Comparison of ENCODE assay signal across 12 mouse cellular contexts in genomic region chr7:78026992-78027615, GRCm38 (mm10).
A peak's percentile ranks its signal among the peaks of the same experiment; 100 is the strongest.
DNase-seq lines count a peak whose midpoint lies in the region; ATAC-seq and TF ChIP-seq lines count a peak whose summit lies in the region.
"Had no signal": no experiment of that assay in that cellular context is flagged by ENCODE, and none has a peak within 500 bp of the region (broad histone marks: within the 10 kb centered on the region; RNA-seq: fewer than 3 reads in every experiment).

No protein-coding gene starts in this region.

- no peaks in the 10 kb centered on the region for H3K27me3 ChIP-seq in kidney, postnatal 0 days (ENCODE audit: insufficient read depth, low read length)
- H3K27me3 ChIP-seq in kidney, adult 2 months (replicated peaks; ENCODE audit: control insufficient read depth, insufficient read depth, low read length): no peaks in the 10 kb centered on the region; the same call in 1 of the 2 replicates
- no peaks in the 10 kb centered on the region for H3K27me3 ChIP-seq in embryonic facial prominence, embryonic 11.5 days (ENCODE audit: control insufficient read depth, insufficient read depth, low read length)
- no peaks in the 10 kb centered on the region for H3K27me3 ChIP-seq in heart, adult 2 months (ENCODE audit: control insufficient read depth, insufficient read depth, low read length)
- H3K27me3 ChIP-seq: CH12.LX; embryonic facial prominence, embryonic 13.5 days; megakaryocyte, embryonic 14.5 days had no signal

- H3K9me3 ChIP-seq in kidney, postnatal 0 days (replicated peaks; ENCODE audit: low read length): no peaks in the 10 kb centered on the region
- no peaks in the 10 kb centered on the region for H3K9me3 ChIP-seq in embryonic facial prominence, embryonic 11.5 days (replicated peaks; ENCODE audit: control insufficient read depth, low read length)
- H3K9me3 ChIP-seq: embryonic facial prominence, embryonic 13.5 days; megakaryocyte, embryonic 14.5 days had no signal

- H3K79me2 ChIP-seq in heart, adult 2 months (replicated peaks; ENCODE audit: control insufficient read depth, insufficient read depth, low read length): no peaks in the 10 kb centered on the region

- H3K4me1 ChIP-seq in kidney, postnatal 0 days (replicated peaks; ENCODE audit: insufficient read depth, low read length): no peaks in the 10 kb centered on the region
- no peaks in the 10 kb centered on the region for H3K4me1 ChIP-seq in kidney, adult 2 months (ENCODE audit: control insufficient read depth, insufficient read depth, low read length)
- H3K4me1 ChIP-seq in embryonic facial prominence, embryonic 11.5 days (ENCODE audit: control insufficient read depth, insufficient read depth, low read length): no peaks in the 10 kb centered on the region
- H3K4me1 ChIP-seq in heart, adult 2 months (ENCODE audit: control insufficient read depth, insufficient read depth, low read length): no peaks in the 10 kb centered on the region
- H3K4me1 ChIP-seq: embryonic facial prominence, embryonic 13.5 days; megakaryocyte, embryonic 14.5 days had no signal

- no peak for ATAC-seq in kidney, postnatal 0 days (replicated peaks; ENCODE audit: low FRiP score, low read depth)
- ATAC-seq in embryonic facial prominence, embryonic 11.5 days (replicated peaks; ENCODE audit: insufficient number of reproducible peaks, low FRiP score, low TSS enrichment, low read depth): no peak

- H3K4me2 ChIP-seq in kidney, postnatal 0 days (ENCODE audit: low read length): no peak overlapping the region
- no peak overlapping the region for H3K4me2 ChIP-seq in embryonic facial prominence, embryonic 11.5 days (ENCODE audit: low read depth, low read length)
- H3K4me2 ChIP-seq: embryonic facial prominence, embryonic 13.5 days had no signal

- intact Hi-C loops in heart, adult 2 months (cut with DNase I): no loop called here

- H3K27ac ChIP-seq in kidney, postnatal 0 days: no peak overlapping the region
- no peak overlapping the region for H3K27ac ChIP-seq in kidney, adult 2 months (ENCODE audit: insufficient read depth, low read depth, low read length)
- no peak overlapping the region for H3K27ac ChIP-seq in embryonic facial prominence, embryonic 11.5 days (replicated peaks; ENCODE audit: low read depth, low read length)
- no peak overlapping the region for H3K27ac ChIP-seq in heart, adult 2 months
- H3K27ac ChIP-seq: embryonic facial prominence, embryonic 13.5 days had no signal

- H3K9ac ChIP-seq in kidney, postnatal 0 days (ENCODE audit: low read depth, low read length): no peak overlapping the region
- no peak overlapping the region for H3K9ac ChIP-seq in embryonic facial prominence, embryonic 11.5 days (replicated peaks; ENCODE audit: low read length)
- H3K9ac ChIP-seq in heart, adult 2 months (ENCODE audit: low read depth, low read length): no peak overlapping the region
- H3K9ac ChIP-seq: embryonic facial prominence, embryonic 13.5 days had no signal

- no peak for TF ChIP-seq CTCF in kidney, postnatal 0 days (IDR thresholded peaks at IDR 0.05; ENCODE audit: low read depth)
- no peak for TF ChIP-seq CTCF in kidney, adult 2 months (conservative IDR thresholded peaks at IDR 0.05; ENCODE audit: insufficient read depth, insufficient read length, low read depth, low read length)
- no peak for TF ChIP-seq CTCF in heart, adult 2 months (IDR thresholded peaks at IDR 0.05)

- no peak overlapping the region for H3K4me3 ChIP-seq in kidney, postnatal 0 days (replicated peaks; ENCODE audit: low read depth, low read length)
- H3K4me3 ChIP-seq in kidney, adult 2 months (ENCODE audit: insufficient read depth, low read depth, low read length): no peak overlapping the region
- no peak overlapping the region for H3K4me3 ChIP-seq in embryonic facial prominence, embryonic 11.5 days (ENCODE audit: low read depth, low read length)
- no peak overlapping the region for H3K4me3 ChIP-seq in heart, adult 2 months
- H3K4me3 ChIP-seq: embryonic facial prominence, embryonic 13.5 days; megakaryocyte, embryonic 14.5 days; myocyte had no signal

- H3K36me3 ChIP-seq in kidney, postnatal 0 days (ENCODE audit: insufficient read depth, low read length): no peaks in the 10 kb centered on the region
- no peaks in the 10 kb centered on the region for H3K36me3 ChIP-seq in kidney, adult 2 months (ENCODE audit: control insufficient read depth, insufficient read depth, low read length)
- no peaks in the 10 kb centered on the region for H3K36me3 ChIP-seq in embryonic facial prominence, embryonic 11.5 days (replicated peaks; ENCODE audit: control insufficient read depth, insufficient read depth, low read depth, low read length)
- H3K36me3 ChIP-seq in heart, adult 2 months (ENCODE audit: control insufficient read depth, insufficient read depth, low read length): no peaks in the 10 kb centered on the region
- H3K36me3 ChIP-seq: embryonic facial prominence, embryonic 13.5 days had no signal

- TF ChIP-seq EP300 in heart, adult 2 months (IDR thresholded peaks at IDR 0.05; ENCODE audit: insufficient read depth, low read depth, low read length): no peak

- peak; percentile 5 for DNase-seq in kidney, postnatal 0 days (ENCODE audit: low spot score)
- no peak for DNase-seq in kidney, adult 2 months
- peak; percentile 33 for DNase-seq in embryonic facial prominence, embryonic 11.5 days (ENCODE audit: low spot score)
- DNase-seq in layer of hippocampus, adult 9-11 months: peak; percentile 57
- DNase-seq in right cerebral cortex, postnatal 10 days (ENCODE audit: low spot score in 2 of 2): peak; percentile 29 to 35
- DNase-seq in lung, adult 18-20 months: no peak
- DNase-seq in heart, adult 2 months: no peak
- DNase-seq in kidney, adult 18-20 months: no peak

- WGBS in kidney, postnatal 0 days: 42% methylated on average over 4 of the region's 4 CpGs
- WGBS in kidney, adult 2 months: 57% methylated on average over 4 of the region's 4 CpGs
- WGBS in embryonic facial prominence, embryonic 11.5 days: 50% methylated on average over 4 of the region's 4 CpGs
- 34% methylated on average over 4 of the region's 4 CpGs for WGBS in heart, adult 2 months

- no peak for TF ChIP-seq POLR2A in kidney, adult 2 months (IDR thresholded peaks at IDR 0.05; ENCODE audit: low read depth, low read length)
- TF ChIP-seq POLR2A in heart, adult 2 months (IDR thresholded peaks at IDR 0.05; ENCODE audit: insufficient read depth, low read depth, low read length): no peak

Comparison
In these comparisons a context has a peak if more than half of its experiments do, and no peak if none do; other contexts are left out.
1. DNase-seq: peak in kidney, postnatal 0 days (single experiment), embryonic facial prominence, embryonic 11.5 days (single experiment), layer of hippocampus, adult 9-11 months (single experiment) and right cerebral cortex, postnatal 10 days (2 of 2); none in kidney, adult 2 months (single experiment), lung, adult 18-20 months (0 of 2), heart, adult 2 months (0 of 2) and kidney, adult 18-20 months (single experiment).